Mouse (Mus musculus): ENCODE data around the gene Lmnb2. TPM values are rescaled to one million over a fixed set of nuclear protein-coding genes. Genes with fewer than 3 reads are reported as not detected.
A peak's percentile ranks its signal among the peaks of the same experiment; 100 is the strongest.

Gene Lmnb2
- polyA plus RNA-seq, 1 experiment from 2014 or later = 85.6 TPM

- peaks cover 87% of the 10 kb centered on the region for H3K27me3 ChIP-seq (ENCODE audit: poor library complexity, severe bottlenecking)
Observed at GRCm38 (mm10) chr10:80932700-80933420, 14.8 kb upstream of the Lmnb2 start.

GRCm38 (mm10) chr10:80932206-80932605, 14.2 kb upstream of the Lmnb2 start:
- Histone ChIP-seq H3K9me3 (no peaks in the 10 kb centered on the region), H3K36me3 (replicated peaks) (no peaks in the 10 kb centered on the region), H3K4me1 (peaks cover 86% of the 10 kb centered on the region), H3K27me3 (ENCODE audit: poor library complexity, severe bottlenecking) (peaks cover 80% of the 10 kb centered on the region), H3K27ac (0 out of 2 replicates have a peak overlapping the region, but pooled peaks have one; percentile 58), H3K4me3 (peak overlapping the region; percentile 57)
- peak; percentile 45 for DNase-seq (ENCODE audit: extremely low spot score, low spot score)
- under 1% methylated on average over 20 of the region's 20 CpGs for WGBS

More at GRCm38 (mm10) chr10:80932700-80933420, 14.8 kb upstream of the Lmnb2 start:
- no peaks in the 10 kb centered on the region for H3K36me3 ChIP-seq (replicated peaks)
- peak overlapping the region; percentile 57 for H3K4me3 ChIP-seq
- peak overlapping the region; percentile 58; the same call in 1 of the 2 replicates for H3K27ac ChIP-seq
- no peak for DNase-seq (ENCODE audit: extremely low spot score, low spot score)
- H3K4me1 ChIP-seq = peaks cover 90% of the 10 kb centered on the region
- H3K9me3 ChIP-seq = no peaks in the 10 kb centered on the region
- WGBS = under 1% methylated on average over 17 of the region's 17 CpGs

- no peaks in the 10 kb centered on the region for H3K9me3 ChIP-seq
- no peaks in the 10 kb centered on the region for H3K36me3 ChIP-seq (replicated peaks)
- peaks cover 75% of the 10 kb centered on the region for H3K27me3 ChIP-seq (ENCODE audit: poor library complexity, severe bottlenecking)
- H3K4me1 ChIP-seq = peaks cover 86% of the 10 kb centered on the region
- WGBS = under 1% methylated on average over 26 of the region's 26 CpGs
- DNase-seq (ENCODE audit: extremely low spot score, low spot score) = no peak
- H3K27ac ChIP-seq = no peak overlapping the region
- H3K4me3 ChIP-seq = peak overlapping the region; percentile 57
Observed at GRCm38 (mm10) chr10:80931695-80932094, 13.7 kb upstream of the Lmnb2 start.

- WGBS = 3% methylated on average over 13 of the region's 14 CpGs
- Histone ChIP-seq H3K4me3 (peak overlapping the region; percentile 57), H3K4me1 (peaks cover 86% of the 10 kb centered on the region), H3K27ac (peak overlapping the region; percentile 66; the same call in 1 of the 2 replicates), H3K36me3 (replicated peaks) (no peaks in the 10 kb centered on the region), H3K9me3 (no peaks in the 10 kb centered on the region), H3K27me3 (ENCODE audit: poor library complexity, severe bottlenecking) (peaks cover 70% of the 10 kb centered on the region)
- DNase-seq (ENCODE audit: extremely low spot score, low spot score) = peak; percentile 21
Observed at GRCm38 (mm10) chr10:80931153-80931671, 13.2 kb upstream of the Lmnb2 start.

- Histone ChIP-seq H3K27ac (peak overlapping the region; percentile 66; the same call in 1 of the 2 replicates), H3K4me1 (peaks cover 85% of the 10 kb centered on the region), H3K27me3 (ENCODE audit: poor library complexity, severe bottlenecking) (peaks cover 64% of the 10 kb centered on the region)
Observed at GRCm38 (mm10) chr10:80930361-80931152, 12.5 kb upstream of the Lmnb2 start.

GRCm38 (mm10) chr10:80929299-80930226, 11.5 kb upstream of the Lmnb2 start, which contains the start of gene Gadd45b:
TSS of gene Gadd45b (plus strand) at chr10:80930073.
- Histone ChIP-seq H3K27me3 (ENCODE audit: poor library complexity, severe bottlenecking) (peaks cover 54% of the 10 kb centered on the region), H3K4me1 (peaks cover 79% of the 10 kb centered on the region), H3K4me3 (peak within 1 kb of the TSS; percentile 57), H3K36me3 (replicated peaks) (no peaks in the 10 kb centered on the region), H3K9me3 (no peaks in the 10 kb centered on the region), H3K27ac (peak within 1 kb of the TSS; percentile 79)
- DNase-seq (ENCODE audit: extremely low spot score, low spot score) = peak; percentile 98
- WGBS = under 1% methylated on average over 56 of the region's 56 CpGs

More at GRCm38 (mm10) chr10:80930361-80931152, 12.5 kb upstream of the Lmnb2 start:
- Histone ChIP-seq H3K4me3 (peak overlapping the region; percentile 57), H3K36me3 (replicated peaks) (no peaks in the 10 kb centered on the region), H3K9me3 (no peaks in the 10 kb centered on the region)
- WGBS = under 1% methylated on average over 45 of the region's 45 CpGs
- DNase-seq (ENCODE audit: extremely low spot score, low spot score) = peak; percentile 34

GRCm38 (mm10) chr10:80928586-80929298, 10.7 kb upstream of the Lmnb2 start:
- Histone ChIP-seq H3K27me3 (ENCODE audit: poor library complexity, severe bottlenecking) (peaks cover 46% of the 10 kb centered on the region), H3K36me3 (replicated peaks) (no peaks in the 10 kb centered on the region), H3K4me1 (peaks cover 71% of the 10 kb centered on the region), H3K27ac (peak overlapping the region; percentile 79), H3K4me3 (peak overlapping the region; percentile 57), H3K9me3 (no peaks in the 10 kb centered on the region; the same call in 1 of the 2 replicates)
- peak; percentile 86 for DNase-seq (ENCODE audit: extremely low spot score, low spot score)
- WGBS = under 1% methylated on average over 48 of the region's 48 CpGs

- Histone ChIP-seq H3K4me1 (peaks cover 54% of the 10 kb centered on the region), H3K4me3 (no peak overlapping the region), H3K9me3 (no peaks in the 10 kb centered on the region; the same call in 1 of the 2 replicates), H3K36me3 (replicated peaks) (no peaks in the 10 kb centered on the region), H3K27me3 (ENCODE audit: poor library complexity, severe bottlenecking) (peaks cover 24% of the 10 kb centered on the region), H3K27ac (no peak overlapping the region)
- WGBS = 36% methylated on average over 3 of the region's 3 CpGs
- DNase-seq (ENCODE audit: extremely low spot score, low spot score) = no peak
Observed at GRCm38 (mm10) chr10:80925472-80925871, 7.4 kb upstream of the Lmnb2 start.

- H3K27me3 ChIP-seq (ENCODE audit: poor library complexity, severe bottlenecking) = peaks cover 15% of the 10 kb centered on the region
- H3K27ac ChIP-seq = peak overlapping the region; percentile 73
- H3K4me1 ChIP-seq = peaks cover 45% of the 10 kb centered on the region
- no peaks in the 10 kb centered on the region for H3K36me3 ChIP-seq (replicated peaks)
- peak; percentile 37 for DNase-seq (ENCODE audit: extremely low spot score, low spot score)
- 6% methylated on average over 16 of the region's 16 CpGs for WGBS
- H3K9me3 ChIP-seq = no peaks in the 10 kb centered on the region; the same call in 1 of the 2 replicates
- H3K4me3 ChIP-seq = peak overlapping the region; percentile 40
Observed at GRCm38 (mm10) chr10:80921923-80922322, 3.9 kb upstream of the Lmnb2 start.

GRCm38 (mm10) chr10:80917336-80917778, 688 bp downstream of the Lmnb2 start:
- peak overlapping the region; percentile 92 for H3K27ac ChIP-seq
- peaks cover 39% of the 10 kb centered on the region for H3K4me1 ChIP-seq
- no peaks in the 10 kb centered on the region for H3K9me3 ChIP-seq
- WGBS = 3% methylated on average over 15 of the region's 15 CpGs
- H3K27me3 ChIP-seq (ENCODE audit: poor library complexity, severe bottlenecking) = peaks cover 15% of the 10 kb centered on the region
- no peak for DNase-seq (ENCODE audit: extremely low spot score, low spot score)
- H3K36me3 ChIP-seq (replicated peaks) = peaks cover 43% of the 10 kb centered on the region
- peak overlapping the region; percentile 87 for H3K4me3 ChIP-seq

- Histone ChIP-seq H3K36me3 (replicated peaks) (peaks cover 59% of the 10 kb centered on the region), H3K27ac (no peak overlapping the region), H3K4me1 (peaks cover 28% of the 10 kb centered on the region), H3K9me3 (no peaks in the 10 kb centered on the region), H3K4me3 (peak overlapping the region; percentile 87; the same call in 1 of the 2 replicates), H3K27me3 (ENCODE audit: poor library complexity, severe bottlenecking) (peaks cover 4% of the 10 kb centered on the region)
- WGBS = 95% methylated on average over 4 of the region's 4 CpGs
- no peak for DNase-seq (ENCODE audit: extremely low spot score, low spot score)
Observed at GRCm38 (mm10) chr10:80915736-80916135, 2.3 kb downstream of the Lmnb2 start.

Data from forebrain, embryonic 10.5 days (tissue).